Mouse (Mus musculus) ES-Bruce4 (cell line): ENCODE data around the gene Wdr18.

Experiments used
- CTCF ChIP-seq: IDR thresholded peaks from one replicate; pipeline ENCODE4 v1.8.1; 2011; ENCODE audit warnings: low read depth, low read length
- EP300 ChIP-seq: IDR thresholded peaks from 2 replicates; pipeline ENCODE4 v1.6.1; 2011; ENCODE audit warnings: low read depth, low read length; ENCODE audit not compliant: insufficient read depth
- POLR2A ChIP-seq: IDR thresholded peaks from one replicate; pipeline ENCODE4 v1.8.1; 2011; ENCODE audit warnings: low read length; ENCODE audit not compliant: insufficient read depth

- TF ChIP-seq EP300, result 0 out of 2 replicates have a peak, but pooled peaks have one; percentile 48
- no peak for TF ChIP-seq POLR2A
- TF ChIP-seq CTCF, result peak; percentile 76
These were observed 27.0 kb downstream of the Wdr18 start for GRCm38 (mm10) chr10:79986963-79987362.
